In genomic region chr8:70646369-70646768, GRCm38 (mm10) we compare ENCODE assay signal across 16 mouse cellular contexts. TPM values are rescaled to one million over a fixed set of nuclear protein-coding genes. Genes with fewer than 3 reads are reported as not detected.
DNase-seq lines count a peak whose midpoint lies in the region; ATAC-seq and TF ChIP-seq lines count a peak whose summit lies in the region.
"Had no signal": no experiment of that assay in that cellular context is flagged by ENCODE, and none has a peak within 500 bp of the region (broad histone marks: within the 10 kb centered on the region; RNA-seq: fewer than 3 reads in every experiment).

No protein-coding gene starts in this region.

- no peaks in the 10 kb centered on the region for H3K9me3 ChIP-seq in heart, embryonic 14.5 days (ENCODE audit: control insufficient read depth, low read length)
- H3K9me3 ChIP-seq in heart, embryonic 11.5 days (replicated peaks; ENCODE audit: control insufficient read depth, low read length): no peaks in the 10 kb centered on the region
- no peaks in the 10 kb centered on the region for H3K9me3 ChIP-seq in kidney, postnatal 0 days (replicated peaks; ENCODE audit: low read length)
- H3K9me3 ChIP-seq in liver, embryonic 13.5 days (replicated peaks): no peaks in the 10 kb centered on the region
- H3K9me3 ChIP-seq: embryonic facial prominence, embryonic 12.5 days had no signal

- no peak for TF ChIP-seq CTCF in kidney, postnatal 0 days (IDR thresholded peaks at IDR 0.05; ENCODE audit: low read depth)
- TF ChIP-seq CTCF in bone marrow macrophage, adult 2 months (IDR thresholded peaks at IDR 0.05; ENCODE audit: low read depth, low read length): no peak

- peak overlapping the region; percentile 1 to 89; a peak in 3 of 4 replicates for H3K27ac ChIP-seq in heart, embryonic 14.5 days (replicated peaks in 1 of 2; ENCODE audit: control insufficient read depth in 1 of 2, insufficient read depth in 1 of 2, low read depth in 2 of 2, low read length in 2 of 2)
- no peak overlapping the region for H3K27ac ChIP-seq in heart, embryonic 11.5 days (ENCODE audit: low read depth, low read length)
- peak overlapping the region; percentile 65; the same call in 1 of the 2 replicates for H3K27ac ChIP-seq in kidney, postnatal 0 days
- H3K27ac ChIP-seq in bone marrow macrophage, adult 2 months (ENCODE audit: insufficient read depth, low read depth, low read length): peak overlapping the region; percentile 97
- H3K27ac ChIP-seq in liver, embryonic 13.5 days: peak overlapping the region; percentile 39; the same call in 1 of the 2 replicates

- no peak for TF ChIP-seq POLR2A in bone marrow macrophage, adult 2 months (IDR thresholded peaks at IDR 0.05; ENCODE audit: borderline replicate concordance, low read depth, low read length)

- peaks cover 40 to 50% of the 10 kb centered on the region in 2 experiments for H3K4me1 ChIP-seq in heart, embryonic 14.5 days (ENCODE audit: control insufficient read depth in 2 of 2, insufficient read depth in 2 of 2, low read length in 2 of 2)
- peaks cover 41% of the 10 kb centered on the region for H3K4me1 ChIP-seq in heart, embryonic 11.5 days (ENCODE audit: control insufficient read depth, insufficient read depth, low read length)
- peaks cover 43% of the 10 kb centered on the region for H3K4me1 ChIP-seq in kidney, postnatal 0 days (replicated peaks; ENCODE audit: insufficient read depth, low read length)
- peaks cover 65% of the 10 kb centered on the region for H3K4me1 ChIP-seq in bone marrow macrophage, adult 2 months (ENCODE audit: control insufficient read depth, insufficient read depth, low read length)
- H3K4me1 ChIP-seq in liver, embryonic 13.5 days (replicated peaks): peaks cover 44% of the 10 kb centered on the region

- H3K27me3 ChIP-seq in heart, embryonic 14.5 days (ENCODE audit: control insufficient read depth, insufficient read depth, low read length): no peaks in the 10 kb centered on the region
- no peaks in the 10 kb centered on the region for H3K27me3 ChIP-seq in heart, embryonic 11.5 days (ENCODE audit: control insufficient read depth, insufficient read depth, low read length)
- no peaks in the 10 kb centered on the region for H3K27me3 ChIP-seq in kidney, postnatal 0 days (ENCODE audit: insufficient read depth, low read length)
- no peaks in the 10 kb centered on the region for H3K27me3 ChIP-seq in liver, embryonic 13.5 days
- H3K27me3 ChIP-seq: embryonic facial prominence, embryonic 12.5 days had no signal

- ATAC-seq in heart, embryonic 14.5 days (ENCODE audit: insufficient number of reproducible peaks, insufficient read depth, low FRiP score, low read depth): no peak
- ATAC-seq in heart, embryonic 11.5 days (replicated peaks; ENCODE audit: insufficient number of reproducible peaks, low FRiP score, low TSS enrichment): no peak
- 0 out of 2 replicates have a peak, but pooled peaks have one; percentile 2 for ATAC-seq in kidney, postnatal 0 days (replicated peaks; ENCODE audit: low FRiP score, low read depth)
- ATAC-seq in liver, embryonic 13.5 days (ENCODE audit: low read depth): no peak
- ATAC-seq: CD4-positive, CD25-positive, alpha-beta regulatory T cell, adult 4 months; forebrain, postnatal 0 days; lung, postnatal 0 days had no signal

- 69% methylated on average over 6 of the region's 6 CpGs for WGBS in heart, embryonic 14.5 days
- whole genome bisulfite sequencing in heart, embryonic 11.5 days (ENCODE audit: insufficient replicate concordance): 67% methylated on average over 6 of the region's 6 CpGs
- 55% methylated on average over 6 of the region's 6 CpGs for WGBS in kidney, postnatal 0 days
- 78% methylated on average over 6 of the region's 6 CpGs for WGBS in liver, embryonic 13.5 days (ENCODE audit: insufficient replicate concordance)

- H3K4me3 ChIP-seq in heart, embryonic 14.5 days (ENCODE audit: control insufficient read depth in 1 of 2, insufficient read depth in 1 of 2, low read depth in 1 of 2, low read length in 2 of 2): no peak overlapping the region
- no peak overlapping the region for H3K4me3 ChIP-seq in heart, embryonic 11.5 days (ENCODE audit: low read depth, low read length)
- H3K4me3 ChIP-seq in kidney, postnatal 0 days (replicated peaks; ENCODE audit: low read depth, low read length): no peak overlapping the region
- no peak overlapping the region for H3K4me3 ChIP-seq in bone marrow macrophage, adult 2 months (ENCODE audit: insufficient read depth, low read length)
- H3K4me3 ChIP-seq in liver, embryonic 13.5 days (replicated peaks): no peak overlapping the region
- H3K4me3 ChIP-seq: embryonic facial prominence, embryonic 12.5 days had no signal

- DNase-seq in kidney, postnatal 0 days (ENCODE audit: low spot score): no peak
- no peak for DNase-seq in kidney, postnatal 14 days
- no peak for DNase-seq in liver, embryonic 13.5 days
- no peak for DNase-seq in layer of hippocampus, adult 11-12 months (ENCODE audit: low spot score)
- DNase-seq in adrenal gland, adult 2 months: no peak
- DNase-seq: cerebellum, postnatal 25 days; forebrain, postnatal 0 days; layer of hippocampus, postnatal 36 days; spleen, adult 18-20 months had no signal

- peak overlapping the region; percentile 1; the same call in 1 of the 2 replicates for H3K9ac ChIP-seq in heart, embryonic 14.5 days (ENCODE audit: low read length)
- no peak overlapping the region for H3K9ac ChIP-seq in heart, embryonic 11.5 days (ENCODE audit: low read depth, low read length)
- no peak overlapping the region for H3K9ac ChIP-seq in kidney, postnatal 0 days (ENCODE audit: low read depth, low read length)
- peak overlapping the region; percentile 36; the same call in 1 of the 2 replicates for H3K9ac ChIP-seq in liver, embryonic 13.5 days
- H3K9ac ChIP-seq: embryonic facial prominence, embryonic 12.5 days; forebrain, postnatal 0 days had no signal

- peaks cover 25% of the 10 kb centered on the region for H3K36me3 ChIP-seq in heart, embryonic 14.5 days (ENCODE audit: control insufficient read depth, insufficient read depth, low read length)
- peaks cover 2% of the 10 kb centered on the region; the same call in 1 of the 2 replicates for H3K36me3 ChIP-seq in heart, embryonic 11.5 days (ENCODE audit: control insufficient read depth, insufficient read depth, low read length)
- H3K36me3 ChIP-seq in kidney, postnatal 0 days (ENCODE audit: insufficient read depth, low read length): peaks cover 13% of the 10 kb centered on the region; the same call in 1 of the 2 replicates
- peaks cover 16% of the 10 kb centered on the region for H3K36me3 ChIP-seq in liver, embryonic 13.5 days

- H3K4me2 ChIP-seq in heart, embryonic 14.5 days (ENCODE audit: low read length): no peak overlapping the region
- no peak overlapping the region for H3K4me2 ChIP-seq in heart, embryonic 11.5 days
- no peak overlapping the region for H3K4me2 ChIP-seq in kidney, postnatal 0 days (ENCODE audit: low read length)
- no peak overlapping the region for H3K4me2 ChIP-seq in liver, embryonic 13.5 days
- H3K4me2 ChIP-seq: embryonic facial prominence, embryonic 12.5 days; midbrain, embryonic 11.5 days had no signal

RNA-seq across cellular contexts. Expression of gene Pgpep1, which starts 13.8 kb away (rescaled TPM):
- 39.7 and 46.6 TPM in 2 replicates for polyA plus RNA-seq in heart, embryonic 14.5 days (2014; fragmentation: Nextera tagmentation; extraction: Ambion mirVana)
- 38.9 and 41.6 TPM in 2 replicates for polyA plus RNA-seq in heart, embryonic 11.5 days (2014; fragmentation: Nextera tagmentation; extraction: Ambion mirVana)
- polyA plus RNA-seq in kidney, postnatal 0 days (2015; fragmentation: Nextera tagmentation; extraction: Ambion mirVana): 84.2 and 87.5 TPM in 2 replicates
- 33.0 and 35.2 TPM in 2 replicates for polyA plus RNA-seq in bone marrow macrophage, adult 2 months (2012; ENCODE audit: insufficient read depth, insufficient read length, missing spikeins)
- polyA plus RNA-seq in liver, embryonic 13.5 days (2015; fragmentation: Nextera tagmentation; extraction: Ambion mirVana): 17.9 and 19.5 TPM in 2 replicates
- 100 to 1,000 TPM; 115 to 127 TPM for total RNA-seq in adrenal gland, adult 2 months (2021)
- 115 and 117 TPM in 2 replicates for polyA plus RNA-seq in adrenal gland, adult 2 months (2012; rRNA removed)

RNA-seq across cellular contexts. Expression of gene Gdf15, which starts 14.1 kb away (rescaled TPM):
- polyA plus RNA-seq in heart, embryonic 14.5 days (2014; fragmentation: Nextera tagmentation; extraction: Ambion mirVana): 1.1 TPM in 2 replicates
- polyA plus RNA-seq in heart, embryonic 11.5 days (2014; fragmentation: Nextera tagmentation; extraction: Ambion mirVana): 0.26 and 0.37 TPM in 2 replicates
- polyA plus RNA-seq in kidney, postnatal 0 days (2015; fragmentation: Nextera tagmentation; extraction: Ambion mirVana): 3.0 and 3.2 TPM in 2 replicates
- polyA plus RNA-seq in bone marrow macrophage, adult 2 months (2012; ENCODE audit: insufficient read depth, insufficient read length, missing spikeins): 3.3 and 4.9 TPM in 2 replicates
- 3.9 and 4.1 TPM in 2 replicates for polyA plus RNA-seq in liver, embryonic 13.5 days (2015; fragmentation: Nextera tagmentation; extraction: Ambion mirVana)
- total RNA-seq in adrenal gland, adult 2 months (2021): 10 to 100 TPM in 1 of 2 experiments, 1 to 10 TPM in 1; 1.3 to 44.6 TPM
- polyA plus RNA-seq in adrenal gland, adult 2 months (2012; rRNA removed): 18.5 and 22.2 TPM in 2 replicates
- total RNA-seq: layer of hippocampus, postnatal 36 days had no signal
- polyA plus RNA-seq: CD4-positive, CD25-positive, alpha-beta regulatory T cell, adult 4 months; embryonic facial prominence, embryonic 12.5 days had no signal

RNA-seq across cellular contexts. Expression of gene Lsm4, which starts 26.7 kb away (rescaled TPM):
- polyA plus RNA-seq in heart, embryonic 14.5 days (2014; fragmentation: Nextera tagmentation; extraction: Ambion mirVana): 316 and 334 TPM in 2 replicates
- polyA plus RNA-seq in heart, embryonic 11.5 days (2014; fragmentation: Nextera tagmentation; extraction: Ambion mirVana): 296 and 308 TPM in 2 replicates
- 243 and 281 TPM in 2 replicates for polyA plus RNA-seq in kidney, postnatal 0 days (2015; fragmentation: Nextera tagmentation; extraction: Ambion mirVana)
- 62.3 and 65.9 TPM in 2 replicates for polyA plus RNA-seq in bone marrow macrophage, adult 2 months (2012; ENCODE audit: insufficient read depth, insufficient read length, missing spikeins)
- 185 and 200 TPM in 2 replicates for polyA plus RNA-seq in liver, embryonic 13.5 days (2015; fragmentation: Nextera tagmentation; extraction: Ambion mirVana)
- 10 to 100 TPM; 65.2 to 88.5 TPM for total RNA-seq in adrenal gland, adult 2 months (2021)
- polyA plus RNA-seq in adrenal gland, adult 2 months (2012; rRNA removed): 81.3 and 112 TPM in 2 replicates

RNA-seq across cellular contexts. Expression of gene Lrrc25, which starts 30.4 kb away (rescaled TPM):
- 1.3 and 3.2 TPM in 2 replicates for polyA plus RNA-seq in heart, embryonic 14.5 days (2014; fragmentation: Nextera tagmentation; extraction: Ambion mirVana)
- 0.19 and 0.59 TPM in 2 replicates for polyA plus RNA-seq in heart, embryonic 11.5 days (2014; fragmentation: Nextera tagmentation; extraction: Ambion mirVana)
- 1.9 and 2.8 TPM in 2 replicates for polyA plus RNA-seq in kidney, postnatal 0 days (2015; fragmentation: Nextera tagmentation; extraction: Ambion mirVana)
- 185 and 197 TPM in 2 replicates for polyA plus RNA-seq in bone marrow macrophage, adult 2 months (2012; ENCODE audit: insufficient read depth, insufficient read length, missing spikeins)
- polyA plus RNA-seq in liver, embryonic 13.5 days (2015; fragmentation: Nextera tagmentation; extraction: Ambion mirVana): 5.4 and 5.6 TPM in 2 replicates
- total RNA-seq in adrenal gland, adult 2 months (2021): 1 to 10 TPM; 1.8 to 3.6 TPM
- 8.4 and 11.1 TPM in 2 replicates for polyA plus RNA-seq in adrenal gland, adult 2 months (2012; rRNA removed)

RNA-seq across cellular contexts. Expression of gene Ssbp4, which starts 37.7 kb away (rescaled TPM):
- polyA plus RNA-seq in heart, embryonic 14.5 days (2014; fragmentation: Nextera tagmentation; extraction: Ambion mirVana): 83.7 and 85.8 TPM in 2 replicates
- 72.5 and 78.9 TPM in 2 replicates for polyA plus RNA-seq in heart, embryonic 11.5 days (2014; fragmentation: Nextera tagmentation; extraction: Ambion mirVana)
- polyA plus RNA-seq in kidney, postnatal 0 days (2015; fragmentation: Nextera tagmentation; extraction: Ambion mirVana): 166 and 188 TPM in 2 replicates
- 106 and 123 TPM in 2 replicates for polyA plus RNA-seq in bone marrow macrophage, adult 2 months (2012; ENCODE audit: insufficient read depth, insufficient read length, missing spikeins)
- 54.2 and 62.4 TPM in 2 replicates for polyA plus RNA-seq in liver, embryonic 13.5 days (2015; fragmentation: Nextera tagmentation; extraction: Ambion mirVana)
- total RNA-seq in adrenal gland, adult 2 months (2021): 100 to 1,000 TPM in 1 of 2 experiments, 10 to 100 TPM in 1; 76.2 to 110 TPM
- 476 and 593 TPM in 2 replicates for polyA plus RNA-seq in adrenal gland, adult 2 months (2012; rRNA removed)

Comparison
In these comparisons a context has a peak if more than half of its experiments do, and no peak if none do; other contexts are left out.
1. H3K9ac ChIP-seq: peak in heart, embryonic 14.5 days (single experiment) and liver, embryonic 13.5 days (single experiment); none in heart, embryonic 11.5 days (single experiment) and kidney, postnatal 0 days (single experiment).